Mouse (Mus musculus): ENCODE results near the gene Pcdh15.

GRCm38 (mm10) chr10:73154544-73154943, 55.4 kb downstream of the Pcdh15 start:
- TF ChIP-seq POLR2A (IDR thresholded peaks at IDR 0.05; ENCODE audit: control insufficient read depth in 1 of 2, insufficient read depth in 1 of 2, low read depth in 1 of 2, low read length in 2 of 2, poor library complexity in 1 of 2) (no peak), CTCF (IDR thresholded peaks at IDR 0.05 in 2 of 3, conservative IDR thresholded peaks at IDR 0.05 in 1 of 3; ENCODE audit: control insufficient read depth in 1 of 3, insufficient read depth in 1 of 3, low read depth in 2 of 3, low read length in 3 of 3, poor library complexity in 1 of 3, severe bottlenecking in 1 of 3) (no peak)

Data from MEL (cell line).